In the genomic region with DNA sequence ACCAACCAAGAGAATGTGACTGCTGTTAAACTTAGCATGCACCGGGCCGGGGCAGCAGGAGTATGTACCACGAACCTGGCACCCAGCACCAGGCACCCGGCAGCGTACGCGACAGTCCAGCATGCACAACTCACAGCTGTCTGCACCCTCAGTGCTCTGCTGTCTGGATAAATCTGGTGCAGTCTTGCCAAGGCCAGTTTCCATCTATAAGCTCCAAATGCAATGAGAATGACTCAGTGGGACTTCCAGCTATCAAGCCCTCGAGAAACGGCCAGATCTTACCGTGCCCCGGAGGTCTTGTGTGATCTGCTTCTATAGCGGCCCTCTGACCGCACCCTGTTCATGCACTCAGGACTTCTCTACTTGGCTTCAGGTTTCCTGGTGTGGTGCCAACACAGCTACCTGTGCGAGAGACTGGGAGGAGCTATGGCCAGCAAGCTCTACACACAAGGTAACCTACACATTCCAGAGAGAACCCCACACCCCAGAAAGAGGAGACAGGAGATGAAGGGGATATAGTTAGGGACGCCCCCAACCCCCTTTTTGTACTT, we compare ENCODE assay signal across 25 mouse cellular contexts. TPM values are rescaled to one million over a fixed set of nuclear protein-coding genes. Genes with fewer than 3 reads are reported as not detected.
DNase-seq lines count a peak whose midpoint lies in the region; ATAC-seq and TF ChIP-seq lines count a peak whose summit lies in the region.
"Had no signal": no experiment of that assay in that cellular context is flagged by ENCODE, and none has a peak within 500 bp of the region (broad histone marks: within the 10 kb centered on the region; RNA-seq: fewer than 3 reads in every experiment).

No protein-coding gene starts in this region.

- no peak for ATAC-seq in kidney, embryonic 15.5 days (replicated peaks; ENCODE audit: low FRiP score)
- ATAC-seq in intestine, embryonic 15.5 days: peak; percentile 19; the same call in 1 of the 2 replicates
- ATAC-seq: CD4-positive, CD25-positive, alpha-beta regulatory T cell, adult 4 months; forebrain, embryonic 15.5 days; Patski had no signal

- intact Hi-C loops in left cerebral cortex, postnatal 36 days (cut with DNase I): loop anchor here (10.0 kb wide), 1 partner anchor 95 kb away; no protein-coding TSS in a partner anchor

- H3K36me3 ChIP-seq in kidney, embryonic 15.5 days: peaks cover 14% of the 10 kb centered on the region
- H3K36me3 ChIP-seq in E14TG2a.4 (ENCODE audit: insufficient read depth, low read length): peaks cover 14% of the 10 kb centered on the region
- 0 out of 2 replicates have a peak, but pooled peaks cover 3% of the 10 kb centered on the region for H3K36me3 ChIP-seq in intestine, embryonic 15.5 days

- no peak overlapping the region for H3K9ac ChIP-seq in kidney, embryonic 15.5 days
- no peak overlapping the region for H3K9ac ChIP-seq in intestine, embryonic 15.5 days
- H3K9ac ChIP-seq: forebrain, embryonic 15.5 days; hindbrain, embryonic 12.5 days; limb, embryonic 15.5 days; stomach, embryonic 15.5 days had no signal

- no peaks in the 10 kb centered on the region for H3K9me3 ChIP-seq in kidney, embryonic 15.5 days (replicated peaks)
- no peaks in the 10 kb centered on the region for H3K9me3 ChIP-seq in E14TG2a.4 (ENCODE audit: low read length)
- no peaks in the 10 kb centered on the region for H3K9me3 ChIP-seq in intestine, embryonic 15.5 days
- H3K9me3 ChIP-seq: forebrain, embryonic 15.5 days; G1E; heart, embryonic 10.5 days; hindbrain, embryonic 12.5 days; limb, embryonic 15.5 days; stomach, embryonic 15.5 days had no signal

- H3K4me3 ChIP-seq in kidney, embryonic 15.5 days (replicated peaks): no peak overlapping the region
- H3K4me3 ChIP-seq in E14TG2a.4 (replicated peaks; ENCODE audit: low read length): peak overlapping the region; percentile 20; the same call in 1 of the 2 replicates
- H3K4me3 ChIP-seq in intestine, embryonic 15.5 days (replicated peaks): no peak overlapping the region
- H3K4me3 ChIP-seq: forebrain, embryonic 15.5 days; heart, embryonic 10.5 days; hindbrain, embryonic 12.5 days; limb, embryonic 15.5 days; stomach, embryonic 15.5 days had no signal

- H3K27ac ChIP-seq in kidney, embryonic 15.5 days: peak overlapping the region; percentile 71; the same call in 1 of the 2 replicates
- H3K27ac ChIP-seq in intestine, embryonic 15.5 days: no peak overlapping the region
- H3K27ac ChIP-seq: forebrain, embryonic 15.5 days; heart, embryonic 10.5 days; hindbrain, embryonic 12.5 days; limb, embryonic 15.5 days; stomach, embryonic 15.5 days had no signal

- H3K4me1 ChIP-seq in kidney, embryonic 15.5 days: no peaks in the 10 kb centered on the region
- H3K4me1 ChIP-seq in E14TG2a.4 (replicated peaks; ENCODE audit: low read depth, low read length): peaks cover 45% of the 10 kb centered on the region
- no peaks in the 10 kb centered on the region for H3K4me1 ChIP-seq in intestine, embryonic 15.5 days (replicated peaks)
- H3K4me1 ChIP-seq: forebrain, embryonic 15.5 days; hindbrain, embryonic 12.5 days; limb, embryonic 15.5 days; stomach, embryonic 15.5 days had no signal

- WGBS in kidney, embryonic 15.5 days: 92% methylated on average over 15 of the region's 15 CpGs
- WGBS in intestine, embryonic 15.5 days: 87% methylated on average over 15 of the region's 15 CpGs

- no peaks in the 10 kb centered on the region for H3K27me3 ChIP-seq in kidney, embryonic 15.5 days
- H3K27me3 ChIP-seq in E14TG2a.4 (ENCODE audit: insufficient read depth, low read length): no peaks in the 10 kb centered on the region
- no peaks in the 10 kb centered on the region for H3K27me3 ChIP-seq in intestine, embryonic 15.5 days (replicated peaks)
- H3K27me3 ChIP-seq: forebrain, embryonic 15.5 days; hindbrain, embryonic 12.5 days; limb, embryonic 15.5 days; Patski; stomach, embryonic 15.5 days had no signal

- TF ChIP-seq CTCF in E14TG2a.4 (conservative IDR thresholded peaks at IDR 0.05; ENCODE audit: low read length): no peak

- no peak overlapping the region for H3K4me2 ChIP-seq in kidney, embryonic 15.5 days
- no peak overlapping the region for H3K4me2 ChIP-seq in intestine, embryonic 15.5 days (replicated peaks)
- H3K4me2 ChIP-seq: forebrain, embryonic 15.5 days; hindbrain, embryonic 12.5 days; limb, embryonic 15.5 days; midbrain, embryonic 11.5 days; stomach, embryonic 15.5 days had no signal

- no peak for DNase-seq in kidney, adult 8-10 months
- peak; percentile 17 for DNase-seq in lung, postnatal 14 days
- no peak for DNase-seq in left cerebral cortex, postnatal 36 days (ENCODE audit: low spot score in 2 of 2)
- no peak for DNase-seq in layer of hippocampus, postnatal 14 days (ENCODE audit: low spot score in 2 of 2)
- DNase-seq in adrenal gland, postnatal 4 days (ENCODE audit: low spot score in 2 of 2): no peak
- DNase-seq: adrenal gland, postnatal 14 days; cerebellum, adult 8-10 months; heart, postnatal 10 days; kidney, postnatal 10 days; left cerebral cortex, postnatal 4 days; right cerebral cortex, postnatal 4 days; thymus, adult 2 months had no signal

RNA-seq across cellular contexts. Expression of a gene that starts 14.8 kb away (rescaled TPM):
- polyA plus RNA-seq in kidney, embryonic 15.5 days (2015; fragmentation: Nextera tagmentation; extraction: Ambion mirVana): 2.5 and 3.1 TPM in 2 replicates
- polyA plus RNA-seq in intestine, embryonic 15.5 days (2015; fragmentation: Nextera tagmentation; extraction: Ambion mirVana): 12.7 and 15.8 TPM in 2 replicates
- 1 to 10 TPM in 1 of 2 experiments, under 1 TPM in 1; 0.82 to 1.1 TPM for total RNA-seq in left cerebral cortex, postnatal 36 days (2021)
- under 1 TPM; 0.16 to 0.19 TPM for total RNA-seq in layer of hippocampus, postnatal 14 days (2021)
- 1 to 10 TPM in 1 of 2 experiments, not detected in 1; 3.0 TPM for total RNA-seq in adrenal gland, postnatal 4 days (2021)
- total RNA-seq: adrenal gland, postnatal 14 days; G1E; gastrocnemius, adult 8-10 months; heart, postnatal 10 days; left cerebral cortex, postnatal 4 days had no signal
- polyA plus RNA-seq: G1E; hindbrain, embryonic 12.5 days; limb, embryonic 15.5 days; Patski had no signal
